Mouse (Mus musculus) thymus, adult 2 months (tissue): ENCODE measurements around the gene Pyy. TPM values are rescaled to one million over a fixed set of nuclear protein-coding genes. Genes with fewer than 3 reads are reported as not detected.

Source experiments
- DNase-seq: peaks from one replicate; pipeline ENCODE4 v3.0.0; 2021
- H3K27ac ChIP-seq: fragments of 200-500 bp; 2 replicates; pipeline ENCODE4 v1.5.1; 2012; ENCODE audit warnings: low read length, control low read depth; ENCODE audit not compliant: control insufficient read depth, insufficient read depth
- H3K27me3 ChIP-seq: fragments of 200-500 bp; 2 replicates; pipeline ENCODE4 v1.6.1; 2012; ENCODE audit warnings: mild to moderate bottlenecking, low read length, moderate library complexity, mixed read lengths; ENCODE audit not compliant: control insufficient read depth, insufficient read depth
- H3K36me3 ChIP-seq: fragments of 200-500 bp; 2 replicates; pipeline ENCODE4 v1.6.1; 2012; ENCODE audit warnings: mild to moderate bottlenecking, low read length, moderate library complexity; ENCODE audit not compliant: control insufficient read depth, insufficient read depth
- H3K4me1 ChIP-seq: fragments of 200-500 bp; replicated peaks from 2 replicates; pipeline ENCODE4 v1.6.1; 2012; ENCODE audit warnings: low read length; ENCODE audit not compliant: control insufficient read depth, insufficient read depth
- H3K4me3 ChIP-seq: fragments of 200-500 bp; 2 replicates; pipeline ENCODE4 v1.5.1; 2012; ENCODE audit warnings: mild to moderate bottlenecking, low read length, control low read depth, moderate library complexity; ENCODE audit not compliant: control insufficient read depth, insufficient read depth
- CTCF ChIP-seq: fragments of 200-500 bp; IDR thresholded peaks from 2 replicates; pipeline ENCODE4 v1.5.1; 2012; ENCODE audit warnings: mild to moderate bottlenecking, control low read depth, low read length, moderate library complexity, borderline replicate concordance; ENCODE audit not compliant: control insufficient read depth, poor library complexity, insufficient read depth; ENCODE audit errors: extremely low read depth
- POLR2A ChIP-seq: fragments of 200-500 bp; IDR thresholded peaks from 2 replicates; pipeline ENCODE4 v1.6.1; 2012; ENCODE audit warnings: mild to moderate bottlenecking, low read length, control low read depth, moderate library complexity; ENCODE audit not compliant: control insufficient read depth, poor library complexity, insufficient read depth; ENCODE audit errors: extremely low read depth
- WGBS: fragments of 180-500 bp; shearing (Covaris S2); methylation state at CpG from one replicate; pipeline ENCODE4 v1.1.7; 2018; 5-methylcytosine and 5-hydroxymethylcytosine counted together
- polyA plus RNA-seq: library from polyadenylated mRNA; depleted of rRNA; stranded (reverse); fragments of >200 nt; gene quantifications from 2 replicates; pipeline ENCODE4 v1.2.3, GENCODE M21; 2012; rRNA removed

The Pyy gene
- polyA plus RNA-seq: 51.8 and 53.2 TPM in 2 replicates

GRCm38 (mm10) chr11:102107732-102108131, at the start of gene Pyy:
Pyy (minus strand) TSS chr11:102107832.
- 26% methylated on average over 9 of the region's 9 CpGs for WGBS
- Histone ChIP-seq H3K4me3 (no peak within 1 kb of the TSS), H3K27ac (no peak within 1 kb of the TSS), H3K4me1 (no peaks in the 10 kb centered on the region), H3K27me3 (peaks cover 7% of the 10 kb centered on the region; the same call in 1 of the 2 replicates), H3K36me3 (no peaks in the 10 kb centered on the region)
- no peak for DNase-seq
- TF ChIP-seq CTCF (no peak), POLR2A (no peak)

GRCm38 (mm10) chr11:102156786-102157089, 49.1 kb upstream of the Pyy start:
- Histone ChIP-seq H3K27me3 (no peaks in the 10 kb centered on the region), H3K36me3 (no peaks in the 10 kb centered on the region), H3K4me1 (peaks cover 7% of the 10 kb centered on the region), H3K4me3 (no peak overlapping the region), H3K27ac (no peak overlapping the region)
- DNase-seq: no peak
- WGBS: 13% methylated on average over 1 of the region's 1 CpGs
- TF ChIP-seq CTCF (no peak), POLR2A (no peak)

GRCm38 (mm10) chr11:102156039-102156785, 48.6 kb upstream of the Pyy start, which contains the start of gene Tmem101:
Tmem101 (minus strand) TSS chr11:102156404.
- H3K36me3 ChIP-seq: no peaks in the 10 kb centered on the region
- TF ChIP-seq CTCF (no peak), POLR2A (0 out of 2 replicates have a peak, but pooled peaks have one; percentile 36)
- under 1% methylated on average over 37 of the region's 37 CpGs for WGBS
- no peaks in the 10 kb centered on the region for H3K27me3 ChIP-seq
- H3K4me3 ChIP-seq: peak within 1 kb of the TSS; percentile 61
- DNase-seq: peak; percentile 79
- H3K4me1 ChIP-seq: peaks cover 7% of the 10 kb centered on the region
- no peak within 1 kb of the TSS for H3K27ac ChIP-seq

GRCm38 (mm10) chr11:102147213-102147989, 39.8 kb upstream of the Pyy start:
- Histone ChIP-seq H3K27ac (no peak overlapping the region), H3K27me3 (peaks cover 17% of the 10 kb centered on the region), H3K36me3 (no peaks in the 10 kb centered on the region), H3K4me3 (no peak overlapping the region), H3K4me1 (no peaks in the 10 kb centered on the region)
- no peak for DNase-seq
- TF ChIP-seq CTCF (no peak), POLR2A (no peak)
- WGBS: 18% methylated on average over 34 of the region's 34 CpGs

- Histone ChIP-seq H3K4me1 (no peaks in the 10 kb centered on the region), H3K27ac (no peak overlapping the region), H3K4me3 (no peak overlapping the region), H3K27me3 (peaks cover 17% of the 10 kb centered on the region), H3K36me3 (no peaks in the 10 kb centered on the region)
- DNase-seq: no peak
- no peak for TF ChIP-seq CTCF
- no peak for TF ChIP-seq POLR2A
- 20% methylated on average over 17 of the region's 17 CpGs for WGBS
These were observed 38.9 kb upstream of the Pyy start for GRCm38 (mm10) chr11:102146531-102146930.

GRCm38 (mm10) chr11:102146005-102146404, 38.4 kb upstream of the Pyy start:
- H3K4me3 ChIP-seq: no peak overlapping the region
- peaks cover 17% of the 10 kb centered on the region for H3K27me3 ChIP-seq
- no peak for DNase-seq
- H3K4me1 ChIP-seq: no peaks in the 10 kb centered on the region
- H3K27ac ChIP-seq: no peak overlapping the region
- WGBS: 10% methylated on average over 16 of the region's 16 CpGs
- no peak for TF ChIP-seq POLR2A
- no peak for TF ChIP-seq CTCF
- no peaks in the 10 kb centered on the region for H3K36me3 ChIP-seq
